Mouse (Mus musculus) cerebellum, postnatal 10 days (tissue): ENCODE data around the gene Mrps21.

Source experiments
- DNase-seq, 2 experiments: peaks; one replicate each; pipeline ENCODE4 v3.0.0; 2021; ENCODE audit warnings: mixed read lengths in 2 of 2

Gene Mrps21

DNA sequence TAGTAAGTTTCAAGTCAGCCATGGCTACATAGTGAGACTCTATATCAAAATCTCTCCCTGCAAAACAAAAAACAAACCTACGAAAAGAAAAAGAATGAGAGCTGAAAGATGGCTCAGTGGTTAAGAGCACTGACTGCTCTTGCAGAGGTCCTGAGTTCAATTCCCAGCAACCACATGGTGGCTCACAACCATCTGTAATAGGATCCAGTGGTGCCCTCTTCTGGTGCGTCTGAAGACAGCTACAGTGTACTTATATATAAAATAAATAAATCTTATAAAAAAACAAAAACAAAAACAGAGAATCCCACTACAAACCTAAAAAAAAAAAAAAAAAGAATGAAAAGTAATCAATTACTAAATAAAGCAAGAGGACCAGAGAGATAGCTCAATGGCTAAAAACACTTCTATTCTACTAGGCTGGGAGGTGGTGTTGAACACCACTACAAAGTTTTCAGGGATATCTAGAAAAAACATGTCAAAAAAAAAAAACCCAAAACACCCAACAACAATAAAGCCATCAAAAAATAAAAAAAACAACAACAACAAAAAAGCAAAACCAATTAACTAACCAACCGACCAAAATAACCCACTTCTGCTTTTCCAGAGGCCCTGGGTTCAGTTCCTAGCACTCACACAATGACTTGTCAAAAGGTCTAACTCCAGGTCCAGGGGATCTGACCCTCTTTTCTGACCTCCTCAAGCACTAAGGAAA, 28.7 kb downstream of the Mrps21 start:
- no peak for DNase-seq

DNA sequence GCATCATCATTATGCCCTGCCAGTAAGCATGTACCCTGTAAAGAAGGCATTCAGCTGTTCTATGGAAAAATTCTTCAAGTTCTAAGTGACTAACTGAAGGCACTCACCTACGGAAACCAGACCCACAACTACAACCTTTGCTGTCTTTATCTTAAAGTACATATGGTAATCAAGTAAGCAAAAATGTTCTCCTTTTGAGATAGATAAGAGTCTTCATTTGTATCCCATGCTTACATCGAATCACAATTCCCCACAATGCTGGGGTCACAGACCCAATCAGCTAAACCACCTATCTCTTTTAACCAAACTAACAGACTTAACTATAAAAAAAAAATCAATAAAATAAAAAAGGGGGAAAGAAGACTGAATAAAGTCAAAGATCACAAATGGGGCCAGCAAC, 32.1 kb downstream of the Mrps21 start:
- no peak for DNase-seq

DNA sequence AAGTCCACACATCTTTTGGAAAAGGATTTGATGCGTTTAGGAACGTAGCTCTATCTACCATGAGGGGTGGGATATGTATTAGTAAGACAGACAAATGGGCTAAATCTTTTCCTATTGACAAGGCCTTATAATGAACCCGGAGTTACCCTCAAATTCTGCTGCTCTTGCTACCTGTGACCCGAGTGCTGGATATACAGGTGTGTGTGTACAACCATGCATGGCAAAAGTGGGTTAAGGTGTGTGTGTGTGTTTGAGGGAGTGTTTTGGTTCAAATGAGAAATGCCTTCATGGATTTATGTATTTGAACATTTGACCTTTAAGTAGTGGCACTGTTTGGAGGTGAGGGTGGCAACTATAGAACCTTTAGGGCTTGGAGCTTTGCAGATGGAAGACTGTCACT, 42.3 kb downstream of the Mrps21 start:
- DNase-seq: no peak

DNA sequence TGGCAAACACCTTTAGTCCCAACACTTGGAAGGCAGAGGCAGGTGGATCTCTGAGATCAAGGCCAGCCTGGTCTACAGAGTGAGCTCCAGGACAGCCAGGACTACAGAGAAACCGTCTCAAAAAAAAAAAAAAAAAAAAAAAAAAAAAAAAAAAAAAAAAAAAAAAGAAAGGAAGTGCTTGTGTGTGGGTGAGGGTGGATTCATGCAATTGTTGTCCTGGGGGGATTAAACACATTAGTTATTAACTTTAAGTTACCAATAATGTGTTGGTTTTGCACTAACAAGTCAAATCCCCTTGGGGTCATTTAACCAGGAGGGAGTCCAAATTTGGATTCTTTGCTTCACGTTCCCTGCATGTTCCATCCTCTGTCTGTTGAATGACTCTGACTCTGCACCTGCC, 45.0 kb downstream of the Mrps21 start:
- DNase-seq: no peak

DNA sequence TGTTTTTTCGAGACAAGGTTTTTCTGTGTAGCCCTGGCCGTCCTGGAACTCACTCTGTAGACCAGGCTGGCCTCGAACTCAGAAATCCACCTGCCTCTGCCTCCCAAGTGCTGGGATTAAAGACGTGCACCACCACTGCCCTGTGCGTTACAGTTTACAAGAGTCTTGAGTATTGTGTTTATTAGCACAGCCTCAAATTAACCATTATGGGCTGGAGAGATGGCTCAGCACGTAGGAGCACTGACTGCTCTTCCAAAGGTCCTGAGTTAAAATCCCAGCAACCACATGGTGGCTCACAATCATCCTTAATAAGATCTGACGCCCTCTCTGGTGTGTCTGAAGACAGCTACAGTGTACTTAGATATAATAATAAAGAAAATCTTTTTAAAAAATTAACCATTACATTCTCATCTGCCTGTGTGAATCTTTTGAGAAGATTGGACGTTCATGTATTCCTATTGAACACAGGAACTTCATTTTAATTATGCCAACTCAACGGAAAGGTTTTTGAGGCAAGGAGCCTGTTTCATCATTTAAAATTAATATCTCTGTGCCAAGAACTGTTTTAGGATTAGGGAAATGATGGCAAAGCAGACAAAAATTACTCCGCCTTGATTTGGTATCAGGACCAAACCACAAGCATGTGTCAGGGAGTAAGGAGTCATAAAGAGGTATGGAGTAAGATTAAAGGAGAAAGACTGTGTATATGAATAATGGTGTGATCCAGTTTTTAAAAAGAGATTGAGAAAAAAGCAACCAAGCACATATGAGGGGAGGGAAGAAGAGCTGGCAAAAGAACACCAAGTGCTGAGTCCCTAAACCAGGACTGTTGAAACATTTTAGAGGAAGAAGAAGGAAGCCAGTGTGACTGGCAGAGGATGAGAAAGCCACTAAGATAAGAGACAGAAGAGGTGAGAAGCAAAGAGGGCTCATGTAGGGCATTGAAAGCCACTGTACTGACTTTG, 51.0 kb downstream of the Mrps21 start:
- no peak for DNase-seq

DNA sequence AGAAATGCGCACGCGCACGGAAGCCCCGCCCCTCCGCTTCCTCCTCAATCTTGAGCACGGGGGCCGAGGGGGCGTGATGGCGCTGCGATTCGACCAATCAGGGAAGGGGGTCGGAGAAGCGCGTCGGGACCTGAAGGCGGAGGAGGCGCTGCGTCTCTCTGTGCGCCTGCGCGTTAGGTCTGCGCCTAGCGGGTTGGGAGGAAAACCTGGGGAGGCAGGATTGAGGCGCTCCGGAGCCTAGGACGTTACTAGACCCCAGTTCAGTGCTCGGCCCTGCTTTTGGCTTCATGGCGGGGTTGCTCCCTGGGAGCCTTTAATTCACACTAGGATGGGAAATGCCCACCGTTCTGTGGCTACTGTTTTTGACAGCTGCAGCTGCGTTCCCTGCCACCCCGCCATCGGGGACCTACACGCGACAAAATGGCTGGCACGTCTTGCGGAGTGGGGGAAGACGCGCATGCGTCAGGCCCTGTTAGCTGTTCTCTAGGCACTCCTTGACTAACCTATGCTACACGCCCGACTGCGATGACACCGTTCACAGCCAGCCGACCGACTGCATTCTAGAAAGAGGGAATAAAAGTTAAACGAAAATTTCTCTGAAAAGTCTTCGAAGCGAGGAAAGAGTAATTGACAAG, 51.9 kb downstream of the Mrps21 start:
- peak; percentile 100 for DNase-seq

DNA sequence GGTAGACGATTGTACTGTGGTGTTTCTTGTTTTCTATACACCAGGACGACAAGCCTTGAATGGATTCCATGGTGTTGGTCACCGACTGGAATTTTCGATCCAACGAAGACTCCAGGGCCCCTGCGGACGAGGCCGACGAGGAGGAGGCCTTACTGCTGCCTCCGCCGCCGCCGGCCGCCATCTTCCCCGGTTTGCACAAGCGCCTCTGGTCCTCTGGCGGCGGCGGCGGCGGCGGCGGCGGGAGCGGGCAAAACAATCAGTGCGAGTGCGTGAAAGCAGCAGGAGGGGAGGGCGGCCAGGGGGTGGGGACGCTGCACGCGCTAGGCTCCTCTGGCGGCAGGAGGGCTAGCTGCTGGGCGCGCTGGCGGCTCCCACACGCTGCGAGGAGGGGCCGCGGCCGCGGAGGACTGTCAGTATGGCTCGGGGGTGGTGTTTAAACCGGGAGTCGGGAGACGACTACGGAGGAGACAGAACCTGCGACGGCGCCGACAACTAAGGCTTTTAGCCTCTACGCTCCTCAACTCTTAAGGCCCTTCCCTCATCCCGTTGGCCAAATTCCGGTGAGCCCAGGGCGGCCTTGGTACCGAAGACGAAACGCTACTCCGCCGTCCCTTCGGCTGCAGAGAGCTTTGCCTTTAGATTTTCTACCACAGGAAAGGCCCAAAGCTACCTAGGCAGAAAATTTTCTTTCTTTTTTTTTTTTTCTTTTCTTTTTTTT, 52.6 kb downstream of the Mrps21 start, which contains the start of gene Rprd2:
Rprd2 (minus strand) TSS at position 293 of the 718 bp plus-strand sequence.
- peak; percentile 86 to 88 for DNase-seq

DNA sequence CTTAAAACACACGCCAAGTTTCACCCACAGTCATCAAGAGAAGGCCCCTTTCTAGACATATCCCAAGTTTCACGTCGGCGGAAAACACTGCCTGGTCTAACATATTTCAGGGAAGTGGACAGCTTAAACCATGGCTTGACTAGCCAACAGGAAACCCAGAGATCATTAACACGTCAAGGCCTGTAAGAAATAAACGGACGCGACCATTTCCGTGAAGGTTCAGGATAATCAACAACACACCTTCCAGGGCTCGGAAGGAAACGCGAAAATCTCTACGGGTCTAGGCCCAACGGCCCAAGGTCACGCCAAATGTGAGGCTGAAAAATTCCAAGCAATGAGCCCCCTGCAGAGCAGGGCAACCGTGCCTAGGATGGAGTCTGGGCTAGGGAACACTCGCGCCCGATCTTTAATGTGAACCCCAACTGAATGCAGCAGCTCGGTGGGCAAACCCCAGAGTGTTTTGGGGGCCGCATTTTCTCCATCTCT, 53.2 kb downstream of the Mrps21 start:
- peak; percentile 69 to 79 for DNase-seq

DNA sequence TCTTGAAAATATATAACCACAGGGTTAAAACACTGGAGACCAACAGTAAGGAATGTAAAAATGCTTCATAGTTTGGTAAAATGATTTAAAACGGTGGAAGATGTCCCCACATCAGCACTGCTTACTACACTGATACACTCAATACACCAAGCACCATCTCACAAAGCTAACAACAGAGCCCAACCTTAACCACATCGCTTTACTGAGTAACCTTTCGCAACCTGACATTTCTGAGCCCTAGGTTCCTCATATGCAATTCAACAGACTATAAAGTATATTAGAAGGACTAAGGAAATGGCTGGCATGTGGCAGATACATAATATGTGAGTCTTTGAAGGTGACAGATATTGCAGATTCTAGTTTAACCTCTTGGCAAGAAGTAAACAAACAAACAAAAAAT, 54.6 kb downstream of the Mrps21 start:
- DNase-seq: no peak
